Mouse (Mus musculus) Muller cell, postnatal 12 days (primary cell): ENCODE measurements around the gene Fam126a.
A peak's percentile ranks its signal among the peaks of the same experiment; 100 is the strongest.
"Not testable (repeated sequence)": the region's sequence is repeated elsewhere in the genome, so short reads cannot be mapped to it uniquely, and the experiment has no call there.

Experiments used
- DNase-seq: peaks from one replicate; pipeline ENCODE4 v3.0.0-alpha.2; 2015; ENCODE audit errors: inconsistent ontology term

The Fam126a gene

GRCm38 (mm10) chr5:23900190-23900589, 130.3 kb downstream of the Fam126a start:
- DNase-seq, result no peak

- peak; percentile 16 for DNase-seq
Measured at GRCm38 (mm10) chr5:23893864-23894771, 136.4 kb downstream of the Fam126a start.

GRCm38 (mm10) chr5:23893156-23893863, 137.2 kb downstream of the Fam126a start:
- no peak for DNase-seq

- DNase-seq, result peak; percentile 7
Measured at GRCm38 (mm10) chr5:23890734-23891133, 139.8 kb downstream of the Fam126a start.

- no peak for DNase-seq
Measured at GRCm38 (mm10) chr5:23889461-23889860, 141.0 kb downstream of the Fam126a start.

GRCm38 (mm10) chr5:23887111-23887510, 143.4 kb downstream of the Fam126a start:
- no peak for DNase-seq

- DNase-seq, result no peak
Measured at GRCm38 (mm10) chr5:23874457-23874856, 156.0 kb downstream of the Fam126a start.

GRCm38 (mm10) chr5:23872586-23872985, 157.9 kb downstream of the Fam126a start:
- no peak for DNase-seq

- DNase-seq, result not testable (repeated sequence)
Measured at GRCm38 (mm10) chr5:23871323-23871722, 159.2 kb downstream of the Fam126a start.

GRCm38 (mm10) chr5:23865941-23866340, 164.5 kb downstream of the Fam126a start:
- no peak for DNase-seq
